Mouse (Mus musculus): ENCODE results near the gene Fbxo48. TPM values are rescaled to one million over a fixed set of nuclear protein-coding genes. Genes with fewer than 3 reads are reported as not detected.

Fbxo48 gene
- 1.3 and 1.4 TPM in 2 replicates for polyA plus RNA-seq (2015; fragmentation: Nextera tagmentation; extraction: Ambion mirVana)

DNA sequence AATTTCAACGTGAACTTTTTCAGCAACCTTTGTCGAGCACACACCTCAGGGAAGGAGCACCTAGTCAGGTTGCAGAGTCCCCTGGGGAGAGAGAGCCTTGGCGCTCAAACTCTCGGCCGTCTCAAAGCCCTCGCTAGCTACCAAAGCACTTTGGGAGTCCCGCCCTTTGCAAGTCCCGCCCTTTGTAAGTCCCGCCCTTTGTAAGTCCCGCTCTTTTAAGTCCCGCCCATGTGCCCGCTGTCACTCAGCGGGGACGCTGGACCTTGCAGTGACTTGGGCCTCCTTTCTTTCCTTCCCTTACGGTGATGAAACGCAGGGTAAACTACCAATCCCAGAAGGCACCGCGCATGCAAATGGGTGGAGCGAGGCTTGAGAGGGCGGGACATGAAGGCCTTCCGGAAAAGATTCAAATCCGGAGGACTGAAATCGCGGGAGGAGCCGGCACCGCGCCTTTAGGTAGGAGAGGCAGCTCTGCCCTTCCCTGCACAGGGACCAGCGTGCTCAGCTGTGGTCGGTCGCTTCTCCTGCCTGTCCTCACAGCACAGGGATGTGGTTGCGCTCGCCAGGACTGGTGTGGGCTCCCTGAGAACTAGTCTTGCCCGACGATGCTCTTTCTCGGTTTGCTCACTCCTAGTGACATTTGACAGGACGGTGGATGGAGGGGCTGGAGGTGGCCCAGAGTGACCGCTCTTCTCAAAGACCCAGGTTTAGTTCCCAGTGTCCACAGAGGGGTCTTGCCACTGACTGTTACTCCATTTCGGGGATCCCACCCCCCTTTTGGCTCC lies at the start of gene Fbxo48:
Fbxo48 (plus strand) TSS at position 400 of the 785 bp plus-strand sequence.
- peak within 1 kb of the TSS; percentile 57 for H3K27ac ChIP-seq

DNA sequence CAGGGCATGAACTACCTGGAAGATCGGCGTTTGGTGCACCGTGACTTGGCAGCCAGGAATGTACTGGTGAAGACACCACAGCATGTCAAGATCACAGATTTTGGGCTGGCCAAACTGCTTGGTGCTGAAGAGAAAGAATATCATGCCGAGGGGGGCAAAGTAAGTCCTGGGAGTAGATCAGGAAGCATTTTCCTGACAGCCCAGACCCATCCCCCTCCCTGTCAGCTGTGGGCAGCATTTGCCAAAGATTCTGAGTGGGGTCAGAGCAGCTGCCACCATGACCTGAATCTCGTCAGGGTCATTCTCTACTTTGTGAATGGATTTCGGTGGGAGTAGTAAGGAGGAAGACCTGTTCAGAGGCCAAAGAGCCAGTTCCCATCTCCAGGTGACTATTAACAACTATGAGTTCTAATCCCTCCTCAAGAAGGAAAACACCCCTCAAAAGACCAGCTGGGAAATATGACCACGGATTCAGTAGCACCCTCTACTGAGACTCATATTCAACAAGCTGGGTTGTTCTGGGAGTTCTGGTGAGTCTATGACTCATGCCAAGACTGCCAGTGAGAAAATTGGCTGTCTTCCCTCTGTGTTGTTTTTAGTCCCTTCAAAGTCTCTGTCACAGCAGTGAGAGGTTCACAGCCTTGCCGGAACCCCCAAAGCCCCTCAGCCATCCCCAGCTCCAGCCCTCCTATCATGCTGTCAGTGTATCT lies 46.7 kb upstream of the Fbxo48 start:
- H3K36me3 ChIP-seq: no peaks in the 10 kb centered on the region
- H3K4me1 ChIP-seq: no peaks in the 10 kb centered on the region
- no peaks in the 10 kb centered on the region for H3K27me3 ChIP-seq
- no peak for ATAC-seq (replicated peaks; ENCODE audit: low FRiP score)
- H3K4me2 ChIP-seq: no peak overlapping the region
- no peak overlapping the region for H3K4me3 ChIP-seq (replicated peaks)
- no peaks in the 10 kb centered on the region for H3K9me3 ChIP-seq (replicated peaks)
- no peak overlapping the region for H3K9ac ChIP-seq
- no peak overlapping the region for H3K27ac ChIP-seq
- 77% methylated on average over 8 of the region's 8 CpGs for WGBS

More for the DNA sequence above, at the start of gene Fbxo48:
- Histone ChIP-seq H3K9me3 (replicated peaks) (no peaks in the 10 kb centered on the region), H3K4me1 (peaks cover 14% of the 10 kb centered on the region), H3K9ac (peak within 1 kb of the TSS; percentile 63), H3K4me3 (replicated peaks) (peak within 1 kb of the TSS; percentile 62), H3K36me3 (peaks cover 6% of the 10 kb centered on the region; the same call in 1 of the 2 replicates), H3K4me2 (peak within 1 kb of the TSS; percentile 84), H3K27me3 (no peaks in the 10 kb centered on the region)
- under 1% methylated on average over 38 of the region's 38 CpGs for WGBS
- ATAC-seq (replicated peaks; ENCODE audit: low FRiP score): peak; percentile 100

DNA sequence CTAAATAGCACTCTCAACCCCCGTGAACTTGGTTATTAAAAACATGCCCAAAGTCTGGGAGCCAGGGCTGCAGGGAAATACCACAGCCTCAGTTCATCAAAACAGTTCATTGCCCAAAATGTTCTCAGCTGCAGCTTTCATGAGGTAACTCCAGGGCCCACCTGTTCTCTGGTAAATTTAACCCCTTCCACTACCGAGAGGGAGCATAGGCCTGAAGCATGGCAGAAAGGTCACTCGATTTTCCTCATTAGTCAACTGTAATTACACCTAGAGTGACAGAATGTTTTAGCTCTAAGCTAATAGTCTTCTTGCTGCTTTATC lies 46.2 kb upstream of the Fbxo48 start:
- no peak overlapping the region for H3K27ac ChIP-seq
- H3K9me3 ChIP-seq (replicated peaks): no peaks in the 10 kb centered on the region
- no peak overlapping the region for H3K4me3 ChIP-seq (replicated peaks)
- H3K27me3 ChIP-seq: no peaks in the 10 kb centered on the region
- H3K9ac ChIP-seq: no peak overlapping the region
- ATAC-seq (replicated peaks; ENCODE audit: low FRiP score): no peak
- 66% methylated on average over 3 of the region's 3 CpGs for WGBS
- H3K36me3 ChIP-seq: no peaks in the 10 kb centered on the region
- H3K4me2 ChIP-seq: no peak overlapping the region
- H3K4me1 ChIP-seq: no peaks in the 10 kb centered on the region

GRCm38 (mm10) chr11:16906530-16906929 lies 44.6 kb upstream of the Fbxo48 start:
- WGBS: 97% methylated on average over 2 of the region's 2 CpGs
- Histone ChIP-seq H3K4me3 (replicated peaks) (no peak overlapping the region), H3K36me3 (peaks cover 11% of the 10 kb centered on the region; the same call in 1 of the 2 replicates), H3K9me3 (replicated peaks) (no peaks in the 10 kb centered on the region), H3K27ac (no peak overlapping the region), H3K9ac (no peak overlapping the region), H3K27me3 (no peaks in the 10 kb centered on the region), H3K4me1 (no peaks in the 10 kb centered on the region), H3K4me2 (no peak overlapping the region)
- no peak for ATAC-seq (replicated peaks; ENCODE audit: low FRiP score)

DNA sequence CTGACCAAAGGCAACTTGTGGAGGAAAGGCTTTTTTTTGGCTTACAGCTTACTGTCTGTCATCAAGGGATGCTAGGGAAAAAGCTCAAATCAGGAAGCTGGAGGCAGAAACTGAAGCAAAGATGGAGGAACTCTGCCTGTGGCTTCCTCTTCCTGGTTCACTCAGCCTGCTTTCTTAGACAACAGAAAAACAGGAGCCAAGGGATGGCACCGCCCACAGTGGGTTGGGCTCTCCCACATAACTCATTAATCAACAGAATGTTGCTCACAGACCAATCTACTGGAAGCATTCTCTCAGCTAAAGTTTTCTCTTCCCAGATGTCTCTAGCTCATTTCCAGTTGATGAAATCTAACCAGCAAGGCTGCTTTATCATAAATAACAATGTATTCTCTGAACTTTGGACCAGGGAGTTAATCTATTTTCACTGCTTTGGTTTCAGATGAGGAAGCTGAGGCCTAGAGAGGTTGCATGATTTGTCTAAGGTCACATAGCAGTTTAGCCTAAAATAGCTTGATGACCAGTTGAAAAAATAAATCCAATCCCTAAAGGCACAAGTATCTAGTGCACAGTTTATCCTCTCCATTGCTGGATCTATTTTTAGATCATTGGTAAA lies 43.6 kb upstream of the Fbxo48 start:
- H3K27me3 ChIP-seq: no peaks in the 10 kb centered on the region
- no peak overlapping the region for H3K9ac ChIP-seq
- H3K9me3 ChIP-seq (replicated peaks): no peaks in the 10 kb centered on the region
- WGBS: 84% methylated on average over 1 of the region's 1 CpGs
- peaks cover 17% of the 10 kb centered on the region; the same call in 1 of the 2 replicates for H3K36me3 ChIP-seq
- no peaks in the 10 kb centered on the region for H3K4me1 ChIP-seq
- peak overlapping the region; percentile 42; the same call in 1 of the 2 replicates for H3K27ac ChIP-seq
- ATAC-seq (replicated peaks; ENCODE audit: low FRiP score): no peak
- H3K4me3 ChIP-seq (replicated peaks): no peak overlapping the region
- no peak overlapping the region for H3K4me2 ChIP-seq

- peaks cover 17% of the 10 kb centered on the region; the same call in 1 of the 2 replicates for H3K36me3 ChIP-seq
- ATAC-seq (replicated peaks; ENCODE audit: low FRiP score): no peak
- no peaks in the 10 kb centered on the region for H3K4me1 ChIP-seq
- no peak overlapping the region for H3K4me2 ChIP-seq
- no peak overlapping the region for H3K27ac ChIP-seq
- H3K9ac ChIP-seq: no peak overlapping the region
- WGBS: 72% methylated on average over 3 of the region's 3 CpGs
- H3K4me3 ChIP-seq (replicated peaks): no peak overlapping the region
- H3K9me3 ChIP-seq (replicated peaks): no peaks in the 10 kb centered on the region
- H3K27me3 ChIP-seq: no peaks in the 10 kb centered on the region
Observed at GRCm38 (mm10) chr11:16914756-16915155, 36.4 kb upstream of the Fbxo48 start.

- no peaks in the 10 kb centered on the region for H3K9me3 ChIP-seq (replicated peaks)
- no peaks in the 10 kb centered on the region for H3K4me1 ChIP-seq
- no peak overlapping the region for H3K27ac ChIP-seq
- WGBS: 84% methylated on average over 5 of the region's 5 CpGs
- H3K27me3 ChIP-seq: no peaks in the 10 kb centered on the region
- H3K4me2 ChIP-seq: no peak overlapping the region
- H3K36me3 ChIP-seq: peaks cover 11% of the 10 kb centered on the region; the same call in 1 of the 2 replicates
- no peak for ATAC-seq (replicated peaks; ENCODE audit: low FRiP score)
- H3K4me3 ChIP-seq (replicated peaks): no peak overlapping the region
- H3K9ac ChIP-seq: no peak overlapping the region
Observed at GRCm38 (mm10) chr11:16915850-16916249, 35.3 kb upstream of the Fbxo48 start.

DNA sequence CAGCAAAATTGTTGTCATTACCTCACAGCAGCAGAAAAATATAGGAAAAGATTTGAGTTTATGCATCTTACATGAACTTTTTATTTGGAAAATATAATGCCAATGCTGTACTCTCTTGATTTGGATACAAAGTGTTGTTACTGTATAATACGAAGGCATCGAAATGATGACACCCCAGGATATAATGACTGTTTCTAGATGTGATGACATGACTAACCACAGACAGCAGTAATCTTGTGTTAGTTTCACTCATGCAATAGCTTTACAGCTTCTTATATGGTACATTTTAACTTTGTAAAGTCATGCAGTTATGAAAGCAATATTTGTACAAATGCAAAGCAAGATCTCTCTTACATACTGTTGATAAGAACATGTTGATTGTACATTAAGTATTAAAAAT lies 33.7 kb upstream of the Fbxo48 start:
- Histone ChIP-seq H3K4me1 (no peaks in the 10 kb centered on the region), H3K27ac (no peak overlapping the region), H3K36me3 (no peaks in the 10 kb centered on the region), H3K27me3 (no peaks in the 10 kb centered on the region), H3K4me2 (no peak overlapping the region), H3K4me3 (replicated peaks) (no peak overlapping the region), H3K9ac (no peak overlapping the region), H3K9me3 (replicated peaks) (no peaks in the 10 kb centered on the region)
- ATAC-seq (replicated peaks; ENCODE audit: low FRiP score): no peak
- 94% methylated on average over 2 of the region's 2 CpGs for WGBS

GRCm38 (mm10) chr11:16932159-16932558 lies 19.0 kb upstream of the Fbxo48 start:
- 92% methylated on average over 3 of the region's 3 CpGs for WGBS

DNA sequence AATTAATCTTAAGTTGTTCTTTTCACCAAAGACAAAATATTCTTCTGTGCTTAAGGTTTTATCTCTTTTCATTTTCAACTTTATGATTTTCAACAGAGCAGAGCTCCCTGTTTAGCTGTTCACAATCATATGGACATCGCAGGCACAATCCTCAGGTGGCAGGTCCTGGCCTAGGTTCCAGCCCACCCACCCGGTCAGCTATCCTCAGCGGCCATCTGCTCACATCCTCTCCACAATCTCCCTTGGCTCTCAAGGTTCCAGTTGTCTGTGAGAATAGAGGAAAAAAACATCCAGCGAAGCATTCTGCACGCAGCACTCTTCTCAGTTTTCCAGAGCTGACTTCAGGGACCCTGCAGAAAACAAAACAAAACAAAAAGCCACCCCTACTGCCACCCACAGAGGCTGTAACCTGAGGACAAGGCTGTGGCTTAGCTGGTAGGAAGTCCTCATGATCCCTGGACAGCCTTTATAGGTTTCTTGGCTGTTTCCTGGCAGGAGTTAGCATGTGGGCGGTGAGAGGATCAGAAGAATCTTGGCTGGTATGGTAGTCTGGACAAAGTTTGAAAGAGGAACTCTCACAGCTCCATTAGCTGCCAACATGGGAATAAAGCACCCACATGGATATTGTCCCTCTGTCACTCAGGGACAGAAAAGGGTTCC lies 15.5 kb upstream of the Fbxo48 start:
- H3K27ac ChIP-seq: no peak overlapping the region
- H3K9me3 ChIP-seq (replicated peaks): no peaks in the 10 kb centered on the region
- H3K36me3 ChIP-seq: no peaks in the 10 kb centered on the region
- no peaks in the 10 kb centered on the region for H3K4me1 ChIP-seq
- ATAC-seq (replicated peaks; ENCODE audit: low FRiP score): no peak
- no peak overlapping the region for H3K9ac ChIP-seq
- H3K4me3 ChIP-seq (replicated peaks): no peak overlapping the region
- no peaks in the 10 kb centered on the region for H3K27me3 ChIP-seq
- 50% methylated on average over 6 of the region's 6 CpGs for WGBS
- H3K4me2 ChIP-seq: no peak overlapping the region

More at GRCm38 (mm10) chr11:16932159-16932558, 19.0 kb upstream of the Fbxo48 start:
- Histone ChIP-seq H3K27me3 (no peaks in the 10 kb centered on the region), H3K4me1 (no peaks in the 10 kb centered on the region), H3K4me2 (no peak overlapping the region), H3K36me3 (no peaks in the 10 kb centered on the region), H3K4me3 (replicated peaks) (no peak overlapping the region), H3K9ac (no peak overlapping the region), H3K9me3 (replicated peaks) (no peaks in the 10 kb centered on the region), H3K27ac (no peak overlapping the region)
- no peak for ATAC-seq (replicated peaks; ENCODE audit: low FRiP score)

- no peak for ATAC-seq (replicated peaks; ENCODE audit: low FRiP score)
- Histone ChIP-seq H3K9me3 (replicated peaks) (no peaks in the 10 kb centered on the region), H3K4me1 (no peaks in the 10 kb centered on the region), H3K27me3 (no peaks in the 10 kb centered on the region), H3K4me3 (replicated peaks) (no peak overlapping the region), H3K4me2 (no peak overlapping the region), H3K9ac (no peak overlapping the region), H3K36me3 (no peaks in the 10 kb centered on the region), H3K27ac (no peak overlapping the region)
- WGBS: 82% methylated on average over 4 of the region's 4 CpGs
Observed at GRCm38 (mm10) chr11:16941103-16941793, 9.9 kb upstream of the Fbxo48 start.

Measured in kidney, embryonic 15.5 days (tissue).